Mouse (Mus musculus): Measurements from ENCODE around the gene Retn. TPM values are rescaled to one million over a fixed set of nuclear protein-coding genes. Genes with fewer than 3 reads are reported as not detected.

Gene Retn
- polyA plus RNA-seq, 1 experiment from 2014 or later: 0.31 TPM

GRCm38 (mm10) chr8:3654726-3655508 lies 653 bp upstream of the Retn start:
- 0 out of 2 replicates have a peak, but pooled peaks have one; percentile 29 for ATAC-seq (ENCODE audit: low FRiP score, low TSS enrichment)
- Histone ChIP-seq H3K4me2 (replicated peaks; ENCODE audit: low read depth, low read length) (no peak overlapping the region), H3K9ac (replicated peaks; ENCODE audit: low read length) (no peak overlapping the region), H3K4me1 (ENCODE audit: insufficient read depth, low read length) (no peaks in the 10 kb centered on the region), H3K9me3 (ENCODE audit: low read length) (no peaks in the 10 kb centered on the region), H3K4me3 (ENCODE audit: low read length) (no peak overlapping the region), H3K27ac (ENCODE audit: low read length) (no peak overlapping the region), H3K27me3 (ENCODE audit: insufficient read depth, low read length) (no peaks in the 10 kb centered on the region), H3K36me3 (ENCODE audit: insufficient read depth, low read length) (no peaks in the 10 kb centered on the region)
- WGBS: 71% methylated on average over 11 of the region's 11 CpGs

GRCm38 (mm10) chr8:3656725-3657381 lies 1.3 kb downstream of the Retn start:
- peak; percentile 71; the same call in 1 of the 2 replicates for ATAC-seq (ENCODE audit: low FRiP score, low TSS enrichment)
- WGBS: 8% methylated on average over 7 of the region's 7 CpGs
- H3K27me3 ChIP-seq (ENCODE audit: insufficient read depth, low read length): no peaks in the 10 kb centered on the region
- no peak overlapping the region for H3K9ac ChIP-seq (replicated peaks; ENCODE audit: low read length)
- H3K4me1 ChIP-seq (ENCODE audit: insufficient read depth, low read length): no peaks in the 10 kb centered on the region
- H3K4me3 ChIP-seq (ENCODE audit: low read length): no peak overlapping the region
- no peaks in the 10 kb centered on the region for H3K9me3 ChIP-seq (ENCODE audit: low read length)
- no peak overlapping the region for H3K4me2 ChIP-seq (replicated peaks; ENCODE audit: low read depth, low read length)
- no peaks in the 10 kb centered on the region for H3K36me3 ChIP-seq (ENCODE audit: insufficient read depth, low read length)
- H3K27ac ChIP-seq (ENCODE audit: low read length): no peak overlapping the region

GRCm38 (mm10) chr8:3660889-3661288 lies 5.3 kb downstream of the Retn start:
- Histone ChIP-seq H3K36me3 (ENCODE audit: insufficient read depth, low read length) (no peaks in the 10 kb centered on the region), H3K27me3 (ENCODE audit: insufficient read depth, low read length) (no peaks in the 10 kb centered on the region), H3K4me3 (ENCODE audit: low read length) (no peak overlapping the region), H3K9me3 (ENCODE audit: low read length) (no peaks in the 10 kb centered on the region), H3K27ac (ENCODE audit: low read length) (no peak overlapping the region), H3K4me2 (replicated peaks; ENCODE audit: low read depth, low read length) (no peak overlapping the region), H3K4me1 (ENCODE audit: insufficient read depth, low read length) (no peaks in the 10 kb centered on the region), H3K9ac (replicated peaks; ENCODE audit: low read length) (no peak overlapping the region)
- 86% methylated on average over 8 of the region's 8 CpGs for WGBS
- ATAC-seq (ENCODE audit: low FRiP score, low TSS enrichment): no peak

- ATAC-seq (ENCODE audit: low FRiP score, low TSS enrichment): no peak
- Histone ChIP-seq H3K9me3 (ENCODE audit: low read length) (no peaks in the 10 kb centered on the region), H3K4me2 (replicated peaks; ENCODE audit: low read depth, low read length) (no peak overlapping the region), H3K36me3 (ENCODE audit: insufficient read depth, low read length) (no peaks in the 10 kb centered on the region), H3K27ac (ENCODE audit: low read length) (no peak overlapping the region), H3K4me1 (ENCODE audit: insufficient read depth, low read length) (no peaks in the 10 kb centered on the region), H3K4me3 (ENCODE audit: low read length) (no peak overlapping the region), H3K9ac (replicated peaks; ENCODE audit: low read length) (no peak overlapping the region), H3K27me3 (ENCODE audit: insufficient read depth, low read length) (no peaks in the 10 kb centered on the region)
- 64% methylated on average over 5 of the region's 5 CpGs for WGBS
These were observed 8.8 kb downstream of the Retn start for GRCm38 (mm10) chr8:3664405-3664804.

- Histone ChIP-seq H3K4me3 (ENCODE audit: low read length) (no peak within 1 kb of the TSS), H3K36me3 (ENCODE audit: insufficient read depth, low read length) (no peaks in the 10 kb centered on the region), H3K27me3 (ENCODE audit: insufficient read depth, low read length) (no peaks in the 10 kb centered on the region), H3K4me1 (ENCODE audit: insufficient read depth, low read length) (no peaks in the 10 kb centered on the region), H3K9me3 (ENCODE audit: low read length) (no peaks in the 10 kb centered on the region), H3K4me2 (replicated peaks; ENCODE audit: low read depth, low read length) (no peak within 1 kb of the TSS), H3K9ac (replicated peaks; ENCODE audit: low read length) (no peak within 1 kb of the TSS), H3K27ac (ENCODE audit: low read length) (no peak within 1 kb of the TSS)
- 59% methylated on average over 6 of the region's 6 CpGs for WGBS
- no peak for ATAC-seq (ENCODE audit: low FRiP score, low TSS enrichment)
These were observed 9.9 kb downstream of the Retn start, which contains the start of gene Mcemp1 for GRCm38 (mm10) chr8:3665507-3665906. Mcemp1 (plus strand) TSS chr8:3665754.

- ATAC-seq (ENCODE audit: low FRiP score, low TSS enrichment): no peak
- no peak overlapping the region for H3K4me3 ChIP-seq (ENCODE audit: low read length)
- no peak overlapping the region for H3K4me2 ChIP-seq (replicated peaks; ENCODE audit: low read depth, low read length)
- H3K27me3 ChIP-seq (ENCODE audit: insufficient read depth, low read length): no peaks in the 10 kb centered on the region
- H3K27ac ChIP-seq (ENCODE audit: low read length): no peak overlapping the region
- H3K9ac ChIP-seq (replicated peaks; ENCODE audit: low read length): no peak overlapping the region
- H3K9me3 ChIP-seq (ENCODE audit: low read length): no peaks in the 10 kb centered on the region
- H3K36me3 ChIP-seq (ENCODE audit: insufficient read depth, low read length): no peaks in the 10 kb centered on the region
- 78% methylated on average over 2 of the region's 2 CpGs for WGBS
- peaks cover 6% of the 10 kb centered on the region; the same call in 1 of the 2 replicates for H3K4me1 ChIP-seq (ENCODE audit: insufficient read depth, low read length)
These were observed 14.8 kb downstream of the Retn start for GRCm38 (mm10) chr8:3670388-3670787.

GRCm38 (mm10) chr8:3671980-3672491 lies 16.5 kb downstream of the Retn start, which contains the start of gene Fcor:
Fcor (minus strand) TSS chr8:3672362.
- Histone ChIP-seq H3K9ac (replicated peaks; ENCODE audit: low read length) (peak within 1 kb of the TSS; percentile 78), H3K4me2 (replicated peaks; ENCODE audit: low read depth, low read length) (peak within 1 kb of the TSS; percentile 68), H3K27ac (ENCODE audit: low read length) (peak within 1 kb of the TSS; percentile 46; the same call in 1 of the 2 replicates), H3K9me3 (ENCODE audit: low read length) (no peaks in the 10 kb centered on the region), H3K4me1 (ENCODE audit: insufficient read depth, low read length) (peaks cover 11% of the 10 kb centered on the region; the same call in 1 of the 2 replicates), H3K4me3 (ENCODE audit: low read length) (peak within 1 kb of the TSS; percentile 63), H3K36me3 (ENCODE audit: insufficient read depth, low read length) (no peaks in the 10 kb centered on the region), H3K27me3 (ENCODE audit: insufficient read depth, low read length) (no peaks in the 10 kb centered on the region)
- ATAC-seq (ENCODE audit: low FRiP score, low TSS enrichment): peak; percentile 81
- under 1% methylated on average over 23 of the region's 23 CpGs for WGBS

GRCm38 (mm10) chr8:3674671-3675070 lies 19.1 kb downstream of the Retn start:
- H3K4me2 ChIP-seq (replicated peaks; ENCODE audit: low read depth, low read length): no peak overlapping the region
- H3K4me3 ChIP-seq (ENCODE audit: low read length): no peak overlapping the region
- no peak for ATAC-seq (ENCODE audit: low FRiP score, low TSS enrichment)
- no peak overlapping the region for H3K27ac ChIP-seq (ENCODE audit: low read length)
- peaks cover 22% of the 10 kb centered on the region for H3K4me1 ChIP-seq (ENCODE audit: insufficient read depth, low read length)
- no peaks in the 10 kb centered on the region for H3K9me3 ChIP-seq (ENCODE audit: low read length)
- WGBS: 55% methylated on average over 3 of the region's 3 CpGs
- no peak overlapping the region for H3K9ac ChIP-seq (replicated peaks; ENCODE audit: low read length)
- H3K36me3 ChIP-seq (ENCODE audit: insufficient read depth, low read length): peaks cover 12% of the 10 kb centered on the region
- H3K27me3 ChIP-seq (ENCODE audit: insufficient read depth, low read length): no peaks in the 10 kb centered on the region

GRCm38 (mm10) chr8:3676131-3676992 lies 20.8 kb downstream of the Retn start, which contains the start of gene Trappc5:
Trappc5 (plus strand) TSS chr8:3676299.
- Histone ChIP-seq H3K27ac (ENCODE audit: low read length) (peak within 1 kb of the TSS; percentile 94), H3K9me3 (ENCODE audit: low read length) (no peaks in the 10 kb centered on the region), H3K27me3 (ENCODE audit: insufficient read depth, low read length) (no peaks in the 10 kb centered on the region), H3K9ac (replicated peaks; ENCODE audit: low read length) (peak within 1 kb of the TSS; percentile 97), H3K4me3 (ENCODE audit: low read length) (peak within 1 kb of the TSS; percentile 70), H3K4me1 (ENCODE audit: insufficient read depth, low read length) (peaks cover 22% of the 10 kb centered on the region), H3K4me2 (replicated peaks; ENCODE audit: low read depth, low read length) (peak within 1 kb of the TSS; percentile 81), H3K36me3 (ENCODE audit: insufficient read depth, low read length) (peaks cover 27% of the 10 kb centered on the region)
- under 1% methylated on average over 61 of the region's 61 CpGs for WGBS
- peak; percentile 88 for ATAC-seq (ENCODE audit: low FRiP score, low TSS enrichment)

Data from kidney, embryonic 16.5 days (tissue).